Mouse (Mus musculus) CH12.LX (cell line): ENCODE results near the gene Itpr2. TPM values are rescaled to one million over a fixed set of nuclear protein-coding genes. Genes with fewer than 3 reads are reported as not detected.

Experiments used
- DNase-seq: peaks from one replicate; pipeline ENCODE4 v3.0.0-alpha.2; 2013; ENCODE audit errors: extremely low read depth
- H3K27ac ChIP-seq: 2 replicates; pipeline ENCODE4 v1.5.1; 2012; ENCODE audit warnings: low read depth, mild to moderate bottlenecking, control low read depth, moderate library complexity; ENCODE audit not compliant: insufficient read depth
- H3K27me3 ChIP-seq: replicated peaks from 2 replicates; pipeline ENCODE3; 2012; ENCODE audit warnings: inconsistent platforms
- H3K36me3 ChIP-seq, 2 experiments: replicated peaks in 1 of 2; 2 replicates each; pipeline versions ENCODE3 to v1.6.1; 2012; ENCODE audit warnings: inconsistent platforms in 1 of 2, low read length in 1 of 2, mild to moderate bottlenecking in 1 of 2, mixed read lengths in 1 of 2, moderate library complexity in 1 of 2; ENCODE audit not compliant: control insufficient read depth in 1 of 2, insufficient read depth in 1 of 2
- H3K4me1 ChIP-seq, 2 experiments: 2 replicates each; pipeline ENCODE4 v1.6.1; 2012; ENCODE audit warnings: inconsistent platforms in 1 of 2, moderate library complexity in 1 of 2; ENCODE audit not compliant: insufficient read depth in 2 of 2, control insufficient read depth in 1 of 2
- H3K4me2 ChIP-seq: 2 replicates; pipeline ENCODE4 v1.6.1; 2012; ENCODE audit warnings: low read depth, mild to moderate bottlenecking, control low read depth; ENCODE audit not compliant: poor library complexity, insufficient read depth, severe bottlenecking
- H3K4me3 ChIP-seq, 3 experiments: fragments of 150-350 bp in 1 of 3; sonication (generic) in 1 of 3; replicated peaks in 1 of 3; 2 replicates each; pipeline versions ENCODE3 to v1.5.1; 2011 to 2012; ENCODE audit warnings: low read depth in 2 of 3, low read length in 2 of 3, mild to moderate bottlenecking in 2 of 3, moderate library complexity in 2 of 3, control low read depth in 1 of 3, improper control_type of control experiment in 1 of 3, inconsistent platforms in 1 of 3, mixed read lengths in 1 of 3; ENCODE audit not compliant: poor library complexity in 1 of 3
- H3K79me2 ChIP-seq: replicated peaks from 2 replicates; pipeline ENCODE4 v1.6.1; 2012; ENCODE audit warnings: mild to moderate bottlenecking, moderate library complexity; ENCODE audit not compliant: control insufficient read depth, poor library complexity, insufficient read depth, severe bottlenecking; ENCODE audit errors: extremely low read depth
- H3K9ac ChIP-seq: 2 replicates; pipeline ENCODE4 v1.6.1; 2012; ENCODE audit warnings: low read depth, mild to moderate bottlenecking, control low read depth, moderate library complexity; ENCODE audit not compliant: insufficient read depth
- H3K9me3 ChIP-seq: replicated peaks from 2 replicates; pipeline ENCODE3; 2012; ENCODE audit warnings: low read length, inconsistent platforms, mixed read lengths
- BHLHE40 ChIP-seq: IDR thresholded peaks from 2 replicates; pipeline ENCODE4 v1.6.1; 2011; ENCODE audit warnings: mild to moderate bottlenecking, low read depth, low read length, improper control_type of control experiment
- CHD1 ChIP-seq: IDR thresholded peaks from 2 replicates; pipeline ENCODE4 v1.6.1; 2012; ENCODE audit warnings: low read depth, low read length, improper control_type of control experiment, inconsistent platforms
- CTCF ChIP-seq, 2 experiments: IDR thresholded peaks in 1 of 2; conservative IDR thresholded peaks in 1 of 2; 2 replicates each; pipeline ENCODE4 v1.5.1; 2011 to 2012; ENCODE audit warnings: low read depth in 2 of 2, low read length in 2 of 2, improper control_type of control experiment in 1 of 2, inconsistent platforms in 1 of 2, mild to moderate bottlenecking in 1 of 2, moderate library complexity in 1 of 2
- EP300 ChIP-seq: IDR thresholded peaks from 2 replicates; pipeline ENCODE4 v1.6.1; 2011; ENCODE audit warnings: low read length, improper control_type of control experiment
- JUN ChIP-seq: IDR thresholded peaks from 2 replicates; pipeline ENCODE4 v1.6.1; 2011; ENCODE audit warnings: low read depth, mild to moderate bottlenecking, low read length, improper control_type of control experiment, moderate library complexity; ENCODE audit not compliant: insufficient read depth
- KAT2A ChIP-seq: IDR thresholded peaks from 2 replicates; pipeline ENCODE4 v1.6.1; 2012; ENCODE audit warnings: low read length, improper control_type of control experiment, inconsistent platforms; ENCODE audit not compliant: insufficient replicate concordance
- MAFK ChIP-seq: IDR thresholded peaks from 2 replicates; pipeline ENCODE4 v1.6.1; 2011; ENCODE audit warnings: low read length, improper control_type of control experiment; ENCODE audit not compliant: insufficient replicate concordance
- MYC ChIP-seq: IDR thresholded peaks from 2 replicates; pipeline ENCODE4 v1.6.1; 2011; ENCODE audit warnings: low read depth, mild to moderate bottlenecking, improper control_type of control experiment, low read length
- PAX5 ChIP-seq: IDR thresholded peaks from 2 replicates; pipeline ENCODE4 v1.6.1; 2012; ENCODE audit warnings: low read length, inconsistent platforms, mixed read lengths
- RAD21 ChIP-seq: IDR thresholded peaks from 2 replicates; pipeline ENCODE4 v1.6.1; 2011; ENCODE audit warnings: low read depth, mild to moderate bottlenecking, low read length, improper control_type of control experiment, moderate library complexity
- UBTF ChIP-seq: IDR thresholded peaks from 2 replicates; pipeline ENCODE4 v1.6.1; 2012; ENCODE audit warnings: low read depth, mild to moderate bottlenecking, inconsistent platforms, low read length, improper control_type of control experiment, moderate library complexity
- USF2 ChIP-seq: conservative IDR thresholded peaks from 2 replicates; pipeline ENCODE4 v1.6.1; 2011; ENCODE audit warnings: low read depth, low read length, improper control_type of control experiment
- ZKSCAN1 ChIP-seq: IDR thresholded peaks from 2 replicates; pipeline ENCODE4 v1.6.1; 2012; ENCODE audit warnings: low read depth, inconsistent platforms, low read length, improper control_type of control experiment, borderline replicate concordance
- dilution Hi-C: fragments of 300-500 bp; cut with MboI; formaldehyde crosslinking; loops from 2 replicates; pipeline ENCODE4 v1.14.3; 2020; ENCODE audit warnings: low sequenced_read_pairs; ENCODE audit not compliant: extremely low pct_unique_long_range_greater_than_20kb, extremely low pct_ligation_motif_present
- in situ Hi-C: fragments of 300-500 bp; cut with MboI; formaldehyde crosslinking; loops from 3 replicates; pipeline ENCODE4 v1.14.3; 2019; ENCODE audit warnings: low sequenced_read_pairs, low pct_ligation_motif_present, low pct_unique_long_range_greater_than_20kb, mixed read lengths
- polyA plus RNA-seq: library from polyadenylated mRNA; unstranded; fragments of >175 nt; gene quantifications from 2 replicates; pipeline ENCODE4 v1.2.1, GENCODE M21; 2012; ENCODE audit warnings: low read depth; ENCODE audit not compliant: insufficient read length
- total RNA-seq, 2 experiments: library from RNA; depleted of rRNA; stranded (reverse); fragments of 300-350 nt in 1 of 2; fragments of >200 nt in 1 of 2; gene quantifications; 2 replicates each; pipeline ENCODE4 v1.2.3; 2012 to 2014

The Itpr2 gene
- total and polyA plus RNA-seq, 3 experiments, result 3.5 to 8.9 (median 4.4) TPM

DNA sequence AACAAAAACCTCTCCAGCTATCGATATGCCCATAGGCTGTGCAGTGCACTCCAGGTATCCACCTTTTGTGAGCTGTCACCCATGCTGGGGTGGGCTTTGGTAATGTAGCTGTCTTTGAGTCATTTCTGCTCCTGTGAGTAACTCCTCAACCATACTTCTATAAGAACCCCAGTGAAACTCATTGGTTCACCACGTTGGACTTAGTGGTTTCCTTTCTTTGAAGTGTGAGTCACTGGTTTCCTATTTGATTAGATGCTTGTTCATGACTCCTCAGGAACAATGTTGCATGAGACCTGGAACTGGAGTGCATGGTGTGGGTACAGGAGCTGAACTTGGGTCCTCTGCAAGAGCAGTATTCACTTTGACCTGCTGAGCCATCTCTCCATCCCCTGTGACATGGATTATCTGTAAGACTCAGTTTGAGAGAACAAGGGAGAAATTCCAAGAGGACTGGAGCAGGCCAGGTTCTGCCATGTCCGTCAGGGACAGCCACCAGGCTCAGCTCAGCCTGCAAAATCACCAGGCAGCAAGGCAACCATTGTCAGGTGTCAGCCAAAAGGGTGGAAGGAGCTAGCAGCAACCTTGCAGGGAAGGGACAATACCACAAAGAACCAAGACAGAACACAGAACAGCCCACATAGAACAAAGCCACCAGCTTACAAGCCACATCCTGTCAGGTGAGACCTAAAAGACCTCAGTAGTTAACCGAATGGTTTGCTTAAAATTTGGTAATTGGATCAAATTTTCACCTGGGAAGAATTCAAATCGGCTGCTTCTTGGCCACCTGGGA lies 19.6 kb upstream of the Itpr2 start:
- H3K9ac ChIP-seq, result no peak overlapping the region
- H3K4me2 ChIP-seq, result no peak overlapping the region
- in situ Hi-C loops (no loop called here), dilution Hi-C loops (no loop called here)
- H3K9me3 ChIP-seq, result peaks cover 10% of the 10 kb centered on the region
- H3K27me3 ChIP-seq, result no peaks in the 10 kb centered on the region
- H3K4me1 ChIP-seq, result peaks cover 0 to 29% of the 10 kb centered on the region in 2 experiments; a peak in 2 of 4 replicates
- H3K36me3 ChIP-seq, result no peaks in the 10 kb centered on the region
- DNase-seq, result peak; percentile 57
- H3K27ac ChIP-seq, result no peak overlapping the region
- H3K79me2 ChIP-seq, result no peaks in the 10 kb centered on the region
- no peak overlapping the region for H3K4me3 ChIP-seq
- TF ChIP-seq BHLHE40 (peak; percentile 27; the same call in 1 of the 2 replicates), UBTF (no peak), EP300 (peak; percentile 25; the same call in 1 of the 2 replicates), MAFK (0 out of 2 replicates have a peak, but pooled peaks have one; percentile 28)
- TF ChIP-seq, all 38 proteins: peak for 3

GRCm38 (mm10) chr6:146519019-146519418 lies 17.0 kb upstream of the Itpr2 start:
- H3K4me2 ChIP-seq, result no peak overlapping the region
- TF ChIP-seq JUN, result no peak
- no peak for TF ChIP-seq CHD1
- TF ChIP-seq MYC, result no peak
- TF ChIP-seq MAFK, result no peak
- TF ChIP-seq CTCF (conservative IDR thresholded peaks at IDR 0.05 in 1 of 2, IDR thresholded peaks at IDR 0.05 in 1 of 2; ENCODE audit: low read depth in 2 of 2, low read length in 2 of 2), result no peak
- TF ChIP-seq KAT2A, result no peak
- TF ChIP-seq BHLHE40, result no peak
- TF ChIP-seq RAD21, result no peak
- no peak for TF ChIP-seq PAX5
- no peak for TF ChIP-seq ZKSCAN1
- TF ChIP-seq USF2, result no peak

More at GRCm38 (mm10) chr6:146519019-146519418, 17.0 kb upstream of the Itpr2 start:
- H3K79me2 ChIP-seq, result no peaks in the 10 kb centered on the region
- H3K27me3 ChIP-seq, result no peaks in the 10 kb centered on the region
- no peak overlapping the region for H3K9ac ChIP-seq
- peaks cover 10% of the 10 kb centered on the region for H3K9me3 ChIP-seq
- dilution Hi-C loops, result no loop called here
- H3K4me3 ChIP-seq, result no peak overlapping the region
- H3K27ac ChIP-seq, result no peak overlapping the region
- no peak for DNase-seq
- peaks cover 0 to 55% of the 10 kb centered on the region in 2 experiments; a peak in 2 of 4 replicates for H3K4me1 ChIP-seq
- no peaks in the 10 kb centered on the region for H3K36me3 ChIP-seq
- in situ Hi-C loops, result no loop called here
